Mouse (Mus musculus) midbrain, embryonic 14.5 days (tissue): ENCODE results near the gene Fancd2. TPM values are rescaled to one million over a fixed set of nuclear protein-coding genes. Genes with fewer than 3 reads are reported as not detected.
A peak's percentile ranks its signal among the peaks of the same experiment; 100 is the strongest.

Experiments
- ATAC-seq: fragments of 200-750 bp; cut with Nextera tagmentation; 2 replicates; pipeline ENCODE4 v1.8.0; 2017; ENCODE audit warnings: moderate number of reproducible peaks, moderate library complexity; ENCODE audit not compliant: low FRiP score, low TSS enrichment
- DNase-seq: peaks from one replicate; pipeline ENCODE4 v3.0.0-alpha.2; 2015
- H3K27ac ChIP-seq: fragments of 300-500 bp; sonication (generic); replicated peaks from 2 replicates; pipeline ENCODE4 v1.5.1; 2014; ENCODE audit warnings: mild to moderate bottlenecking, low read depth, low read length, moderate library complexity
- H3K27me3 ChIP-seq: fragments of 300-500 bp; sonication (generic); 2 replicates; pipeline ENCODE4 v1.6.1; 2014; ENCODE audit warnings: low read length, control low read depth, mixed read lengths; ENCODE audit not compliant: control insufficient read depth, insufficient read depth
- H3K36me3 ChIP-seq: fragments of 300-500 bp; sonication (generic); 2 replicates; pipeline ENCODE4 v1.6.1; 2014; ENCODE audit warnings: low read length, control low read depth; ENCODE audit not compliant: control insufficient read depth, insufficient read depth
- H3K4me1 ChIP-seq: fragments of 300-500 bp; sonication (generic); 2 replicates; pipeline ENCODE4 v1.6.1; 2014; ENCODE audit warnings: mild to moderate bottlenecking, antibody characterized with exemption, low read length, control low read depth; ENCODE audit not compliant: control insufficient read depth, insufficient read depth
- H3K4me2 ChIP-seq: fragments of 300-500 bp; sonication (generic); 2 replicates; pipeline ENCODE4 v1.6.1; 2014; ENCODE audit warnings: mild to moderate bottlenecking, low read length, moderate library complexity
- H3K4me3 ChIP-seq: fragments of 300-500 bp; sonication (generic); replicated peaks from 2 replicates; pipeline ENCODE4 v1.5.1; 2014; ENCODE audit warnings: low read depth, low read length
- H3K9ac ChIP-seq: fragments of 300-500 bp; sonication (generic); replicated peaks from 2 replicates; pipeline ENCODE4 v1.6.1; 2014; ENCODE audit warnings: mild to moderate bottlenecking, low read length, moderate library complexity
- H3K9me3 ChIP-seq: fragments of 300-500 bp; sonication (generic); 2 replicates; pipeline ENCODE4 v1.6.1; 2016; ENCODE audit warnings: low read length, control low read depth, mixed read lengths; ENCODE audit not compliant: control insufficient read depth
- WGBS: fragments of 180-500 bp; shearing (Covaris S2); extraction: QIAGEN DNeasy Blood & Tissue Kit; methylation state at CpG from one replicate; pipeline ENCODE4 v1.1.7; 2014; 5-methylcytosine and 5-hydroxymethylcytosine counted together
- polyA plus RNA-seq: library from polyadenylated mRNA; unstranded; fragments of >200 nt; fragmentation: Nextera tagmentation; extraction: Ambion mirVana; gene quantifications from 2 replicates; pipeline ENCODE4 v1.2.1, GENCODE M21; 2014

The Fancd2 gene
- 2.1 and 3.7 TPM in 2 replicates for polyA plus RNA-seq

DNA sequence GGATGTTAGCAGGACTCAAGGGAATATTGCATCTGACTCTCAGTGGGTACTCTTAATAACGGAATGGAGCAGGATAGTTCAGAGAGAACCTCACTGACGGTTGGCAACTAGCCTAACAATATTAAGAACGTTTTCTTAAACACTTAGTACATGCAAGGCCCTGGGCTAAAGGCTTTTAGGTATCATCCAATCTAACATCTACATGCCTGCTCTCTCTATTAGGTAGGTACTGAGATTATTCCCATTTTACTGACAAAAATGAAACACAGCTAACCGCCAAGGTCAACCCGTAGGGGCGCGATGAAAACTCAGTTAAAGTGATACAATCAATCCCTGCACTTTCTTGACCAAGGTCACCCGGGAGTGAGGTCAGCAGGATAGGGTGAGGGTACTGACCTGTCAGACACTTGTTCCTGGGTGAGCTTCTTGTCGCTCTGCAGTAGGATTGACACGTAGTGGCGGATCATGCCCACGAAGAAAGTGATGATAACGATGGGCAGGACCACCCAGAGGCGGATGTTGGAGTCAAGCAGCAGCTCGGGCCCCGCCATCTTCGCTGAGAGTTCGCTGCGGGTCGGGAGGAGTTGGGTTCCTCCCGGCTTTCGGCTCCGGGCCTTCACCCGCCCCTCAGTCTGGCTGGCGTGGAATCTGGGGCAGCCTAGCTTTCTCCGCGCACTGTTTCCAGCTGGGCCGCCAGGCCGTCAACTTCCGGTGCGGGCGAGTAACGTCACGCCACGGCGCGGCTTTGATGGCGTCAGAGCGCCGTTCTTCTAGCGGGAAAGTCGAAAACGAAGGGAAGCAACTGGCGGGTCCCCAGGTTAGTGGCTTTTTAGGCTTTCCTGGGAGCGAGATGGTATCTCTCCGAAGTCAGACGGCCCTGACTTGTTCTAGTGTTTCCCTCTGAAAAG lies at the start of gene Fancd2, which contains the start of gene Emc3:
TSS of gene Fancd2 (plus strand) at position 751 of the 908 bp plus-strand sequence.
TSS of gene Emc3 (minus strand) at position 721 of the 908 bp plus-strand sequence.
- 0 out of 2 replicates have a peak, but pooled peaks cover 3% of the 10 kb centered on the region for H3K36me3 ChIP-seq
- ATAC-seq (peak; percentile 85; the same call in 1 of the 2 replicates), DNase-seq (peak; percentile 95)
- H3K9me3 ChIP-seq: no peaks in the 10 kb centered on the region
- H3K4me1 ChIP-seq: peaks cover 10% of the 10 kb centered on the region; the same call in 1 of the 2 replicates
- 2% methylated on average over 47 of the region's 47 CpGs for WGBS
- H3K9ac ChIP-seq: peak within 1 kb of the TSS; percentile 80
- H3K4me3 ChIP-seq: peak within 1 kb of the TSS; percentile 90
- no peaks in the 10 kb centered on the region for H3K27me3 ChIP-seq
- 0 out of 2 replicates have a peak within 1 kb of the TSS, but pooled peaks have one; percentile 63 for H3K27ac ChIP-seq
- peak within 1 kb of the TSS; percentile 72 for H3K4me2 ChIP-seq

- peaks cover 21% of the 10 kb centered on the region for H3K4me1 ChIP-seq
- DNase-seq: peak; percentile 68
- no peaks in the 10 kb centered on the region for H3K9me3 ChIP-seq
- no peaks in the 10 kb centered on the region for H3K27me3 ChIP-seq
- peak overlapping the region; percentile 79 for H3K4me2 ChIP-seq
- peak; percentile 66 for ATAC-seq
- peak overlapping the region; percentile 64 for H3K4me3 ChIP-seq
- WGBS: under 1% methylated on average over 65 of the region's 65 CpGs
- peak overlapping the region; percentile 86 for H3K27ac ChIP-seq
- H3K36me3 ChIP-seq: peaks cover 2% of the 10 kb centered on the region; the same call in 1 of the 2 replicates
- peak overlapping the region; percentile 77 for H3K9ac ChIP-seq
Observed at GRCm38 (mm10) chr6:113482477-113483099, 48.9 kb upstream of the Fancd2 start.

DNA sequence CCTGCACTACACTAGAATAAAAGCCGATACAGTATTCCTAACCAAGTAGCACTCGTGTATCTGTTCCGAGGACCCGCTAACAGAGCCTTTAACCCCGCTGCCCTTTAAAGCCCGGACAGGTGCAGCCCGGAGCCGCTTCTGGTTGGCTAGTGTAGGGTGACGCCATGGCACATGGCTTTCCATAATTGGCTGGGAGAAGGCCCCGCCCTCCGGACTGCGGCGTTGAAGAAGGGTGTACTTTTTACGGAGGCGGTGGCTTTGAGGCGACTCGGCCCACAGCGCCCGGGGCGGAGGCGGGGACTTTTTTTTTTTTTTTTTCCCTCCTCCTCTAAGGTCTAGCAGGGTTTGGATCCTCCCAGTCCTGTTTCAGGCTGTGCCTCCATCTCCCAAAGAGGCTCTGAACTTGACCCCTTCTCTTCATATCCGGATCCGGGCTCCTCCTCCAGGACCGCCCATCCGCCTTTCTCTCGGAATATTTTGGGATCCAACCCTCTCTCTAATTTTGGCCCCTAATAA lies 48.3 kb upstream of the Fancd2 start, which contains the start of gene Creld1:
TSS of gene Creld1 (plus strand) at position 198 of the 516 bp plus-strand sequence.
- Histone ChIP-seq H3K4me1 (peaks cover 21% of the 10 kb centered on the region), H3K4me2 (peak within 1 kb of the TSS; percentile 79), H3K27ac (peak within 1 kb of the TSS; percentile 86), H3K9ac (peak within 1 kb of the TSS; percentile 77), H3K9me3 (no peaks in the 10 kb centered on the region), H3K27me3 (no peaks in the 10 kb centered on the region), H3K4me3 (peak within 1 kb of the TSS; percentile 64), H3K36me3 (peaks cover 8% of the 10 kb centered on the region; the same call in 1 of the 2 replicates)
- under 1% methylated on average over 26 of the region's 26 CpGs for WGBS
- ATAC-seq: peak; percentile 94
- peak; percentile 96 for DNase-seq

GRCm38 (mm10) chr6:113483729-113484128 lies 47.8 kb upstream of the Fancd2 start:
- peak overlapping the region; percentile 64 for H3K4me3 ChIP-seq
- H3K4me1 ChIP-seq: peaks cover 21% of the 10 kb centered on the region
- 8% methylated on average over 10 of the region's 10 CpGs for WGBS
- DNase-seq (peak; percentile 71), ATAC-seq (peak; percentile 51)
- H3K27ac ChIP-seq: peak overlapping the region; percentile 86
- no peaks in the 10 kb centered on the region for H3K9me3 ChIP-seq
- H3K9ac ChIP-seq: peak overlapping the region; percentile 77
- H3K4me2 ChIP-seq: peak overlapping the region; percentile 79
- peaks cover 14% of the 10 kb centered on the region for H3K36me3 ChIP-seq
- no peaks in the 10 kb centered on the region for H3K27me3 ChIP-seq

- Histone ChIP-seq H3K36me3 (peaks cover 43% of the 10 kb centered on the region), H3K4me2 (no peak overlapping the region), H3K4me3 (no peak overlapping the region), H3K27ac (no peak overlapping the region), H3K27me3 (no peaks in the 10 kb centered on the region), H3K9ac (no peak overlapping the region), H3K9me3 (no peaks in the 10 kb centered on the region), H3K4me1 (peaks cover 21% of the 10 kb centered on the region)
- DNase-seq (no peak), ATAC-seq (no peak)
- WGBS: 68% methylated on average over 7 of the region's 7 CpGs
Observed at GRCm38 (mm10) chr6:113487125-113487576, 44.3 kb upstream of the Fancd2 start.

DNA sequence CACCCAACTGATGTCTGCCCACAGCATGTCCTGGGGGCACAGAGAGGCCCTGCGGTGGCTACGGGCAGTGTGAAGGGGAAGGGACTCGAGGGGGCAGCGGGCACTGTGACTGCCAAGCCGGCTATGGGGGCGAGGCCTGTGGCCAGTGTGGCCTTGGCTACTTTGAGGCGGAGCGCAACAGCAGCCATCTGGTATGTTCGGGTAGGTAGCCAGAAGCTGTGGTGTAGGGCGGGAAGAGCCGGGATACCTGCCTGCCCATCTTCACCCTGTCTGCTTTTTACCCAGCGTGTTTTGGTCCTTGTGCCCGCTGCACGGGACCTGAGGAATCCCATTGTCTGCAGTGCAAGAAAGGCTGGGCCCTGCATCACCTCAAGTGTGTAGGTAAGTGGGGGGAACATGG lies 42.1 kb upstream of the Fancd2 start:
- Histone ChIP-seq H3K4me1 (peaks cover 11% of the 10 kb centered on the region), H3K36me3 (peaks cover 53% of the 10 kb centered on the region), H3K27ac (no peak overlapping the region), H3K27me3 (no peaks in the 10 kb centered on the region), H3K4me3 (no peak overlapping the region), H3K9ac (no peak overlapping the region), H3K9me3 (no peaks in the 10 kb centered on the region), H3K4me2 (no peak overlapping the region)
- ATAC-seq (no peak), DNase-seq (no peak)
- WGBS: 95% methylated on average over 14 of the region's 14 CpGs

GRCm38 (mm10) chr6:113492101-113492864 lies 39.2 kb upstream of the Fancd2 start:
- DNase-seq (no peak), ATAC-seq (no peak)
- peaks cover 51% of the 10 kb centered on the region for H3K36me3 ChIP-seq
- H3K4me2 ChIP-seq: no peak overlapping the region
- no peaks in the 10 kb centered on the region for H3K9me3 ChIP-seq
- H3K9ac ChIP-seq: no peak overlapping the region
- no peaks in the 10 kb centered on the region for H3K4me1 ChIP-seq
- no peak overlapping the region for H3K4me3 ChIP-seq
- H3K27me3 ChIP-seq: no peaks in the 10 kb centered on the region; the same call in 1 of the 2 replicates
- 82% methylated on average over 24 of the region's 24 CpGs for WGBS
- H3K27ac ChIP-seq: no peak overlapping the region
